Mouse (Mus musculus): ENCODE data around the gene Ptprg. TPM values are rescaled to one million over a fixed set of nuclear protein-coding genes. Genes with fewer than 3 reads are reported as not detected.

Gene Ptprg
- total RNA-seq, 1 experiment from 2014 or later, result not detected

GRCm38 (mm10) chr14:11865872-11866271 is 312.5 kb downstream of the Ptprg start:
- ATAC-seq (replicated peaks in 1 of 2; ENCODE audit: insufficient read depth in 1 of 2, low FRiP score in 2 of 2, low TSS enrichment in 1 of 2, low read depth in 1 of 2, poor library complexity in 2 of 2, severe bottlenecking in 2 of 2), result no peak

DNA sequence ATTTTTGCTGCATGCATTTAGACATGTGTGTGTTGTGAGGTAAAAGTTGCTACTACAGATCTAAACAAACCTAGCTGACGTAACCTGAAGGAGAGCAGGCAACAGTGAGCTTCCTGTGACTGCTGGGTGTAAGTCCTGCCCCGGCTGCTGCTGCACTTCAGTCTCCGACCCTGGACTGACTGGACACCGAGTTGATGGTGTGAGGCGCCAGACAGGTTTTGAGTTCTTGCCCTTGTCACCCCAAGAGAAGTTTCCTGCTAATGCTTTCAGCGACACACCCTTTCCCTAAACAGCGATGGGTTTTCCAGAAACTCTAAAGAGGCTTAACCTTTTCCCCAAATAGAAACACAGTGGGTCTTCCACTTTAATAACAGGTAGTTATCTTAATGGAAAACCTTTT is 313.1 kb downstream of the Ptprg start:
- ATAC-seq (replicated peaks in 1 of 2; ENCODE audit: insufficient read depth in 1 of 2, low FRiP score in 2 of 2, low TSS enrichment in 1 of 2, low read depth in 1 of 2, poor library complexity in 2 of 2, severe bottlenecking in 2 of 2), result no peak

GRCm38 (mm10) chr14:11868636-11869035 is 315.3 kb downstream of the Ptprg start:
- no peak for ATAC-seq (replicated peaks in 1 of 2; ENCODE audit: insufficient read depth in 1 of 2, low FRiP score in 2 of 2, low TSS enrichment in 1 of 2, low read depth in 1 of 2, poor library complexity in 2 of 2, severe bottlenecking in 2 of 2)

DNA sequence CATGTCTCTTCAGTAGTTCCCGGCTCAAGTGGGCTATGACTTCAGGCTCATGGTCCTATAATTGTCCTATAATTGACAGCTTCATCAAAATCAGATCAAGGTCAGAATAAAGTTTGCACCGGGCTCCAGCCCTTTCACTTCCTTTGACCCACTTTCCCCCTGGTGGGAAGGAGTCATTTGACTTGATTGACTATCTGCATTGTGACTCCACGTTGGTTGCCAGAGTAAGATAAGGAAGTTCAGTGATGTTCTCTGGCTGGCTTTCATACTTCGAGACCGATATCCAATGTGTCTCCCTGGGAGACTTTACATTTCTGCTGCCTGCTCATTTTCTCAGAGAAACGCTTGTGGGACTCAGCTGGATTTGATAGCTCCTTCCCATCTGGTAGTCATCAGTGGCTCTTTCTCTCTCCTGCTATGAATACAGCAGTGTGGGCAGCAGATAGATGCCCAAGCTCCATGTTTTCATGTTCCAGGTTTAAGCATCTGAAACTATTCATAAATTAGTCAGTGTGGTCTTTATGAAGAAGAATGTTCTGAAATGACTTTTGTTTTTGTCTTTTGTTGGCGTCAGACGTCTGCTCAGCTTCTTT is 318.5 kb downstream of the Ptprg start:
- no peak for ATAC-seq (replicated peaks in 1 of 2; ENCODE audit: insufficient read depth in 1 of 2, low FRiP score in 2 of 2, low TSS enrichment in 1 of 2, low read depth in 1 of 2, poor library complexity in 2 of 2, severe bottlenecking in 2 of 2)

GRCm38 (mm10) chr14:11874266-11874665 is 320.9 kb downstream of the Ptprg start:
- ATAC-seq (replicated peaks in 1 of 2; ENCODE audit: insufficient read depth in 1 of 2, low FRiP score in 2 of 2, low TSS enrichment in 1 of 2, low read depth in 1 of 2, poor library complexity in 2 of 2, severe bottlenecking in 2 of 2), result no peak

DNA sequence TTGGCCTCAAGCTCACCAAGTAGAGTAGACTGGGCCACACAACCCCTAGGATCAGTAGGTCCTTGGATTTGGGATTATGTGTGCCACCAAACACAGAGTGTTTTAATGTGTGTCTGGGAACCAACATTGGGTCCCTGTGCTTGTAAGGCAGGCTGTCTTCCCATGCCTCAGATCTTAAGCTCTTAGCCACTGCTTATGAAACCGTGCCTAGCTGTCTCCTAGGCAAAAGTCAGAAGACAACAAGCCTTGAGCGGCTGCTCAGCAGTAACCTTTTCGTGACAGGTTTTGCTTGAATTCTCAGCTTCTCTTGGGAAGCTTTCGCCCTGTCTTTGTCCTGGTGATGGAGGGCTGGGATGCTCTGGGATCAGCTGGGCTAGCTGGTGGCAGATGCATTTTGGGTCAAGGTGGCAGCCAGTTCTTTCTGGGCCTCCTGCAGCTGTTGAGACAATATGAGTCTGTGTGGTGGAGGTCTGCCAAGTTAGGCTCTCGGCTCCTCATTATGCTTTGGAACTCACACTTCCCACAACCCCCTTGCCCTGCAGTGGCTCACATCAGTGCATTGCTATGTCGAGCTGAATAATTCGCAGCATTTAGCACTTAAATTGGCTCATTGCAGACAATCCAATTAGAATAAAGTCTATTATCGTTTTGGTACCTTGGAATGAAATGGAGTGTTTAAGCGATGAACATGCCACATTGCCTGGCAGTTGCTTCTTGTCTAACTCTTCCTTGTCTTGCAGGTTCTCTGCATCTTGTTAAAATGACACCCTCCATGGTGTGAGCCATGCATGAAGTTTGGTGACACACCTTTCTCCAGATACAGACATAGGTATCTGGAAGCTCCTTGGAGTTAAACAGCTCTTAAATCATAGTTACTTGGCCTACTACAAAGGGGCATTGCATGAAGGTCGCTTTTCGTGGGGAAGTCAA is 321.9 kb downstream of the Ptprg start:
- ATAC-seq (replicated peaks in 1 of 2; ENCODE audit: insufficient read depth in 1 of 2, low FRiP score in 2 of 2, low TSS enrichment in 1 of 2, low read depth in 1 of 2, poor library complexity in 2 of 2, severe bottlenecking in 2 of 2), result no peak

GRCm38 (mm10) chr14:11881082-11881481 is 327.8 kb downstream of the Ptprg start:
- ATAC-seq (replicated peaks in 1 of 2; ENCODE audit: insufficient read depth in 1 of 2, low FRiP score in 2 of 2, low TSS enrichment in 1 of 2, low read depth in 1 of 2, poor library complexity in 2 of 2, severe bottlenecking in 2 of 2), result no peak

DNA sequence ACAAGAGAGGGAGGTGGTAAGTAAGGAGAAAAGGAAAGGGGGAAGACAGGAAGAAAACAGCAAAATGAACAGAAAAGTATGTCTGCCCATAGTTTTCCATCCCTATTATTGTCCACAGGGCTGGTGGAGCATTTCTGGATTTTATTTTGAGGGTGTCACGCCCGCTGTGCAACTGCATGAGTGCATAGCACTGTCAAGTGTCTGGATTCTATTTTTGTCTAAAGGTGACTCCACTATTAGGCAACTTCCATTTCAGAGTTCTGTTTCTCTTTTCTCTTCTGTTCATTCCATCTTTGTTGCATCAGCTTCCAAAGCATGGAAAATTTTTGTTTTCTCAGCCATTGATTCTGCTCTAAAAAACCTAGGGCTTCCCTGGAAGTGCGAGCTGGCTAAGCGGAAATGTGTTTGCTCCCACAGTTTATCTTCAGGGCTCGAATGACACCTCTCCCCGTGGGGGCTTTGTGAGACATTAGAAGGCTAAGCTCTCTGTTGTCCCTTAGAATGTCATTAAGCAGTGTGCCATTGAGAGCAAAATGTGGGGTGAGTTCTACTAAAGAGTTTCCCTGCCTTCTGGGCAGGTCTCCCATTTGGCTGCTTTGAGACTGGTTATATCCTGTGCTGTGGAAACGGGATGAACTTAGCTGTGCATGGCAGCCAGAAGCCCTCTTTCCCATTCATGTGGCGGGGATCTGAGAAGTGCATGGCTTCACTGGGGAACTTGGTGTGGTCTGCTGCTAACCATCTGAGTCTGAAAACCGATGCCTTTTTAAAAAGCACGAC is 330.0 kb downstream of the Ptprg start:
- ATAC-seq (replicated peaks in 1 of 2; ENCODE audit: insufficient read depth in 1 of 2, low FRiP score in 2 of 2, low TSS enrichment in 1 of 2, low read depth in 1 of 2, poor library complexity in 2 of 2, severe bottlenecking in 2 of 2), result no peak

GRCm38 (mm10) chr14:11883995-11884394 is 330.7 kb downstream of the Ptprg start:
- no peak for ATAC-seq (replicated peaks in 1 of 2; ENCODE audit: insufficient read depth in 1 of 2, low FRiP score in 2 of 2, low TSS enrichment in 1 of 2, low read depth in 1 of 2, poor library complexity in 2 of 2, severe bottlenecking in 2 of 2)

GRCm38 (mm10) chr14:11886417-11886816 is 333.1 kb downstream of the Ptprg start:
- no peak for ATAC-seq (replicated peaks in 1 of 2; ENCODE audit: insufficient read depth in 1 of 2, low FRiP score in 2 of 2, low TSS enrichment in 1 of 2, low read depth in 1 of 2, poor library complexity in 2 of 2, severe bottlenecking in 2 of 2)

GRCm38 (mm10) chr14:11890890-11891289 is 337.6 kb downstream of the Ptprg start:
- no peak for ATAC-seq (replicated peaks in 1 of 2; ENCODE audit: insufficient read depth in 1 of 2, low FRiP score in 2 of 2, low TSS enrichment in 1 of 2, low read depth in 1 of 2, poor library complexity in 2 of 2, severe bottlenecking in 2 of 2)

DNA sequence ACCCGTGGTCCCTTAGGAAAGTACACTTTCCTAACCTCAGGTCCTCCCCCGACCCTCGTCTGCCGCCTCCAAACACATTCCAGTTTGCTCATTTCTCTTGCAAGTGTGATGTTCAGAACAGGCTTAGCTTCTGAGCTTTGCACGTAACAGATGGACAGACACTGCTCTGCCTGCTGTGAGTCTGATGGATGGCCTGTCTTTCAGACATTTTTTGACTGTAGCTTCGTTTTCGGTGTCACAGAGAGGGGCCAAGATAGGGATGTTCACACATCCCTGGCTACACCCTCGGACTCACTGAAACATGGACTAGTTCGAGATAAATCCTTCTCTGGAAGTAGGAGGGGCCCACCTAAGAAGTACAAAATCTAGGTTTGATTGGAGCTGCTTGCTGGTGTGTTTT is 339.3 kb downstream of the Ptprg start:
- ATAC-seq (replicated peaks in 1 of 2; ENCODE audit: insufficient read depth in 1 of 2, low FRiP score in 2 of 2, low TSS enrichment in 1 of 2, low read depth in 1 of 2, poor library complexity in 2 of 2, severe bottlenecking in 2 of 2), result no peak

DNA sequence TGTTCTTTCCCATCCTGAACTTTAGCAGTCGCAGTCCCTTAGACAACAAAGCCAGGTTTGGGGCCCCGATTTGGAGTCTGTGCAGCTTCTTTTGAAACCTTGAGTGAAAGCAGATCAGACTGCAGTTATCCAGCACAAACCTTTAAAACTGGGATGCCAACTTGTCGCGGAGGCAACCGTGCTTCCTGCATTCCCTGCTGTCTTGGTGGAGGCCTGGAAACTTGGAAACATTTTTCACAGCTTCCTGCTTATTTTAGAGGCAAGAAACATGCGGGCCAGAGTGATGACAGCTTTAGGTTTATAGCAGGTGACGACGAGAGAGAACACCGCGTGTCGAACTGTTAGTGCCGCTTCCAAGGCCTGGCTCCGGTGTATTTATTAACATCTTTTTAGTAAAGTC is 342.2 kb downstream of the Ptprg start:
- ATAC-seq (replicated peaks in 1 of 2; ENCODE audit: insufficient read depth in 1 of 2, low FRiP score in 2 of 2, low TSS enrichment in 1 of 2, low read depth in 1 of 2, poor library complexity in 2 of 2, severe bottlenecking in 2 of 2), result no peak

DNA sequence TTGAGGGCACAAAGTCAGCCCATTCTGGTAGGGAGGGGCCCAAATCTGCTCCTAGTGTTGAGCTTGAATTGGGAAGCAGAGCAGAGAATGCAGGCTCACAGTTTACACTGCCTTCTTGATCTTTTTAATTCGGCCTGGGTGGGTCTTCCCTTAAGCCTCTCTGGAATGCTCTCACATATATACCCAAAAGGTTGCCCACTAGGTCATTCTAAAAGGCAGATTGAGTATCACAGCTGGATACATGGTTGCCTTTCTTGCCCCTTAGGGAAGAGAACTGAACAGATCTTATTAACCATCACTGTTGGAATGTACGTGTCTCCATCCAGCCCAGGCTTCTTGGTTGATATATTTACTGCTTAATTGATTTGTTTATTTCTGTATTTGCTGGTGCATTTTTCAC is 349.5 kb downstream of the Ptprg start:
- ATAC-seq (replicated peaks in 1 of 2; ENCODE audit: insufficient read depth in 1 of 2, low FRiP score in 2 of 2, low TSS enrichment in 1 of 2, low read depth in 1 of 2, poor library complexity in 2 of 2, severe bottlenecking in 2 of 2), result no peak

GRCm38 (mm10) chr14:11906130-11906675 is 352.9 kb downstream of the Ptprg start:
- ATAC-seq (replicated peaks in 1 of 2; ENCODE audit: insufficient read depth in 1 of 2, low FRiP score in 2 of 2, low TSS enrichment in 1 of 2, low read depth in 1 of 2, poor library complexity in 2 of 2, severe bottlenecking in 2 of 2), result no peak

GRCm38 (mm10) chr14:11912253-11912652 is 358.9 kb downstream of the Ptprg start:
- no peak for ATAC-seq (replicated peaks in 1 of 2; ENCODE audit: insufficient read depth in 1 of 2, low FRiP score in 2 of 2, low TSS enrichment in 1 of 2, low read depth in 1 of 2, poor library complexity in 2 of 2, severe bottlenecking in 2 of 2)

DNA sequence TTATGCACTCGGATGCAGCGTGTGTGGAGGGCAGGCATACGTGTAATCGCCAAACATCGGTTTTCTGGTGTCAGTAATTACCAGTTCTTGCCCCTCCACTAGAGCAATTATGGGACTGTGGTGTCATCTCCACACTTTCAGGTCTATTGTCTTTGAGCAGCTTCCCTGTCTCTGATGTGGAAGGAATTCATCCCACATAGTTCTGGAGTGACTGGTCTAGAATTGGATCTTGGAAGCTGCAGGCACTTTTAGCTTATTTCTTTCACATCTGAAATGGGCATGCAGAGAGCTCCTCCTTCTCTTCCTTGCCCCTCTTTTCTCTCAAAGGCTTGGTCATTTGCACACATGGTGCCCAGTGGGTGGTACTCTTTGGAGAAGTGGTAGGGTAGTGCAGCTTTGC is 363.9 kb downstream of the Ptprg start:
- no peak for ATAC-seq (replicated peaks in 1 of 2; ENCODE audit: insufficient read depth in 1 of 2, low FRiP score in 2 of 2, low TSS enrichment in 1 of 2, low read depth in 1 of 2, poor library complexity in 2 of 2, severe bottlenecking in 2 of 2)

- no peak for ATAC-seq (replicated peaks in 1 of 2; ENCODE audit: insufficient read depth in 1 of 2, low FRiP score in 2 of 2, low TSS enrichment in 1 of 2, low read depth in 1 of 2, poor library complexity in 2 of 2, severe bottlenecking in 2 of 2)
These were observed 375.2 kb downstream of the Ptprg start for GRCm38 (mm10) chr14:11928545-11928944.
